Mouse (Mus musculus) testis, postnatal 10 days (tissue): ENCODE results near the gene Klhdc10.
A peak's percentile ranks its signal among the peaks of the same experiment; 100 is the strongest.
"Not testable (repeated sequence)": the region's sequence is repeated elsewhere in the genome, so short reads cannot be mapped to it uniquely, and the experiment has no call there.

Source experiments
- DNase-seq: peaks from one replicate; pipeline ENCODE4 v3.0.0; 2021; ENCODE audit warnings: low spot score

Gene Klhdc10

GRCm38 (mm10) chr6:30401308-30402015 lies at the start of gene Klhdc10:
Gene Klhdc10, plus strand, starts transcription at chr6:30401868.
- DNase-seq: peak; percentile 98

- DNase-seq: no peak
Observed at GRCm38 (mm10) chr6:30352762-30353161, 48.9 kb upstream of the Klhdc10 start.

GRCm38 (mm10) chr6:30353661-30354060 lies 48.0 kb upstream of the Klhdc10 start:
- DNase-seq: peak; percentile 66

- DNase-seq: no peak
Observed at GRCm38 (mm10) chr6:30354760-30355159, 46.9 kb upstream of the Klhdc10 start.

GRCm38 (mm10) chr6:30355701-30356100 lies 46.0 kb upstream of the Klhdc10 start:
- DNase-seq: peak; percentile 79

GRCm38 (mm10) chr6:30356161-30356560 lies 45.5 kb upstream of the Klhdc10 start:
- no peak for DNase-seq

GRCm38 (mm10) chr6:30356680-30357079 lies 45.0 kb upstream of the Klhdc10 start:
- DNase-seq: peak; percentile 56

- peak; percentile 87 for DNase-seq
Observed at GRCm38 (mm10) chr6:30357561-30358177, 44.0 kb upstream of the Klhdc10 start.

- no peak for DNase-seq
Observed at GRCm38 (mm10) chr6:30359762-30360509, 41.7 kb upstream of the Klhdc10 start.

- DNase-seq: no peak
Observed at GRCm38 (mm10) chr6:30363808-30364207, 37.9 kb upstream of the Klhdc10 start.

- DNase-seq: no peak
Observed at GRCm38 (mm10) chr6:30369291-30369690, 32.4 kb upstream of the Klhdc10 start.

GRCm38 (mm10) chr6:30372627-30373369 lies 28.9 kb upstream of the Klhdc10 start:
- DNase-seq: no peak

- peak; percentile 85 for DNase-seq
Observed at GRCm38 (mm10) chr6:30374731-30375510, 26.7 kb upstream of the Klhdc10 start.

- no peak for DNase-seq
Observed at GRCm38 (mm10) chr6:30375791-30376190, 25.9 kb upstream of the Klhdc10 start.

GRCm38 (mm10) chr6:30381116-30381515 lies 20.6 kb upstream of the Klhdc10 start:
- peak; percentile 62 for DNase-seq

GRCm38 (mm10) chr6:30390271-30390670 lies 11.4 kb upstream of the Klhdc10 start:
- not testable (repeated sequence) for DNase-seq

GRCm38 (mm10) chr6:30390714-30391697 lies 10.7 kb upstream of the Klhdc10 start, which contains the start of gene Zc3hc1:
Gene Zc3hc1, minus strand, starts transcription at chr6:30391028.
- peak; percentile 81 for DNase-seq

- no peak for DNase-seq
Observed at GRCm38 (mm10) chr6:30391996-30392395, 9.7 kb upstream of the Klhdc10 start.

GRCm38 (mm10) chr6:30400146-30400545 lies 1.5 kb upstream of the Klhdc10 start:
- no peak for DNase-seq

- no peak for DNase-seq
Observed at GRCm38 (mm10) chr6:30400716-30401115, 952 bp upstream of the Klhdc10 start.
